21 mouse cellular contexts compared by ENCODE assay signal in genomic region chr8:106521845-106522244, GRCm38 (mm10). TPM values are rescaled to one million over a fixed set of nuclear protein-coding genes. Genes with fewer than 3 reads are reported as not detected.
A peak's percentile ranks its signal among the peaks of the same experiment; 100 is the strongest.
DNase-seq lines count a peak whose midpoint lies in the region; ATAC-seq lines count a peak whose summit lies in the region.
"Had no signal": no experiment of that assay in that cellular context is flagged by ENCODE, and none has a peak within 500 bp of the region (broad histone marks: within the 10 kb centered on the region; RNA-seq: fewer than 3 reads in every experiment).

No protein-coding gene starts in this region.

- peak overlapping the region; percentile 75 for H3K27ac ChIP-seq in heart, embryonic 16.5 days (ENCODE audit: low read length)
- 0 out of 2 replicates have a peak overlapping the region, but pooled peaks have one; percentile 12 for H3K27ac ChIP-seq in lung, embryonic 15.5 days
- H3K27ac ChIP-seq in intestine, embryonic 15.5 days = peak overlapping the region; percentile 78
- H3K27ac ChIP-seq in stomach, embryonic 16.5 days (ENCODE audit: low read length) = peak overlapping the region; percentile 84
- H3K27ac ChIP-seq: forebrain, embryonic 10.5 days; macrophage; midbrain, embryonic 15.5 days had no signal

- 0 out of 2 replicates have a peak overlapping the region, but pooled peaks have one; percentile 4 for H3K4me2 ChIP-seq in heart, embryonic 16.5 days (ENCODE audit: low read depth, low read length)
- no peak overlapping the region for H3K4me2 ChIP-seq in lung, embryonic 15.5 days
- no peak overlapping the region for H3K4me2 ChIP-seq in intestine, embryonic 15.5 days (replicated peaks)
- peak overlapping the region; percentile 13 for H3K4me2 ChIP-seq in stomach, embryonic 16.5 days (ENCODE audit: low read depth, low read length)
- H3K4me2 ChIP-seq: liver, embryonic 13.5 days; midbrain, embryonic 15.5 days had no signal

- no peak overlapping the region for H3K9ac ChIP-seq in heart, embryonic 16.5 days (ENCODE audit: low read length)
- no peak overlapping the region for H3K9ac ChIP-seq in lung, embryonic 15.5 days
- no peak overlapping the region for H3K9ac ChIP-seq in intestine, embryonic 15.5 days
- H3K9ac ChIP-seq in stomach, embryonic 16.5 days (ENCODE audit: low read length) = no peak overlapping the region
- H3K9ac ChIP-seq: liver, embryonic 13.5 days; midbrain, embryonic 15.5 days had no signal

- no peak overlapping the region for H3K4me3 ChIP-seq in heart, embryonic 16.5 days (ENCODE audit: low read length)
- no peak overlapping the region for H3K4me3 ChIP-seq in lung, embryonic 15.5 days
- no peak overlapping the region for H3K4me3 ChIP-seq in intestine, embryonic 15.5 days (replicated peaks)
- H3K4me3 ChIP-seq in stomach, embryonic 16.5 days (replicated peaks; ENCODE audit: low read length) = no peak overlapping the region
- H3K4me3 ChIP-seq: forebrain, embryonic 10.5 days; liver, embryonic 13.5 days; midbrain, embryonic 15.5 days had no signal

- WGBS in heart, embryonic 16.5 days = 31% methylated on average over 9 of the region's 9 CpGs
- 29% methylated on average over 9 of the region's 9 CpGs for WGBS in lung, embryonic 15.5 days
- WGBS in intestine, embryonic 15.5 days = 28% methylated on average over 9 of the region's 9 CpGs
- WGBS in stomach, embryonic 16.5 days = 28% methylated on average over 9 of the region's 9 CpGs

- H3K27me3 ChIP-seq in heart, embryonic 16.5 days (ENCODE audit: control insufficient read depth, insufficient read depth, low read length) = no peaks in the 10 kb centered on the region
- H3K27me3 ChIP-seq in lung, embryonic 15.5 days = no peaks in the 10 kb centered on the region
- H3K27me3 ChIP-seq in intestine, embryonic 15.5 days (replicated peaks) = no peaks in the 10 kb centered on the region
- no peaks in the 10 kb centered on the region for H3K27me3 ChIP-seq in stomach, embryonic 16.5 days (ENCODE audit: control insufficient read depth, insufficient read depth, low read length)
- H3K27me3 ChIP-seq: CH12.LX; liver, embryonic 13.5 days; midbrain, embryonic 15.5 days; Patski had no signal

- no peaks in the 10 kb centered on the region for H3K9me3 ChIP-seq in heart, embryonic 16.5 days (replicated peaks; ENCODE audit: control insufficient read depth, low read length)
- H3K9me3 ChIP-seq in lung, embryonic 15.5 days = no peaks in the 10 kb centered on the region
- no peaks in the 10 kb centered on the region for H3K9me3 ChIP-seq in intestine, embryonic 15.5 days
- H3K9me3 ChIP-seq in stomach, embryonic 16.5 days (replicated peaks; ENCODE audit: control insufficient read depth, low read length) = no peaks in the 10 kb centered on the region
- H3K9me3 ChIP-seq: forebrain, embryonic 10.5 days; liver, embryonic 13.5 days; midbrain, embryonic 15.5 days had no signal

- peaks cover 47% of the 10 kb centered on the region for H3K4me1 ChIP-seq in heart, embryonic 16.5 days (ENCODE audit: control insufficient read depth, insufficient read depth, low read length)
- peaks cover 20% of the 10 kb centered on the region; the same call in 1 of the 2 replicates for H3K4me1 ChIP-seq in lung, embryonic 15.5 days
- H3K4me1 ChIP-seq in intestine, embryonic 15.5 days (replicated peaks) = peaks cover 17% of the 10 kb centered on the region
- H3K4me1 ChIP-seq in stomach, embryonic 16.5 days (ENCODE audit: control insufficient read depth, insufficient read depth, low read length) = peaks cover 21% of the 10 kb centered on the region
- H3K4me1 ChIP-seq: liver, embryonic 13.5 days; midbrain, embryonic 15.5 days had no signal

- no peak for ATAC-seq in heart, embryonic 16.5 days (replicated peaks; ENCODE audit: extremely low read depth, insufficient read depth, low FRiP score)
- ATAC-seq in lung, embryonic 15.5 days (ENCODE audit: borderline replicate concordance, extremely low read depth, low FRiP score, low TSS enrichment) = no peak
- peak; percentile 72 for ATAC-seq in intestine, embryonic 15.5 days
- peak; percentile 80 for ATAC-seq in stomach, embryonic 16.5 days (ENCODE audit: insufficient read depth, low FRiP score)
- ATAC-seq: hindbrain, embryonic 16.5 days; midbrain, embryonic 15.5 days; Patski had no signal

- no peak for DNase-seq in heart, adult 18-20 months
- DNase-seq in lung, postnatal 14 days = no peak
- DNase-seq in right cerebral cortex, postnatal 4 days = no peak
- DNase-seq in adrenal gland, adult 2 months = no peak
- DNase-seq: cerebellum, adult 11-12 months; liver, embryonic 13.5 days had no signal

- H3K36me3 ChIP-seq in heart, embryonic 16.5 days (ENCODE audit: control insufficient read depth, insufficient read depth) = no peaks in the 10 kb centered on the region; the same call in 1 of the 2 replicates
- no peaks in the 10 kb centered on the region for H3K36me3 ChIP-seq in lung, embryonic 15.5 days
- H3K36me3 ChIP-seq in intestine, embryonic 15.5 days = no peaks in the 10 kb centered on the region
- no peaks in the 10 kb centered on the region for H3K36me3 ChIP-seq in stomach, embryonic 16.5 days (ENCODE audit: control insufficient read depth, insufficient read depth, low read length)
- H3K36me3 ChIP-seq: forebrain, embryonic 10.5 days; liver, embryonic 13.5 days; midbrain, embryonic 15.5 days had no signal

RNA-seq across cellular contexts. Expression of gene Cdh3, which starts 11.2 kb away (rescaled TPM):
- polyA plus RNA-seq in heart, embryonic 16.5 days (2015; fragmentation: Nextera tagmentation; extraction: Ambion mirVana) = 15.0 and 17.3 TPM in 2 replicates
- under 1 TPM; 0.35 to 0.93 TPM for total RNA-seq in heart, adult 18-20 months (2021)
- polyA plus RNA-seq in lung, embryonic 15.5 days (2015; fragmentation: Nextera tagmentation; extraction: Ambion mirVana) = 20.2 and 22.1 TPM in 2 replicates
- polyA plus RNA-seq in intestine, embryonic 15.5 days (2015; fragmentation: Nextera tagmentation; extraction: Ambion mirVana) = 16.2 and 17.5 TPM in 2 replicates
- polyA plus RNA-seq in stomach, embryonic 16.5 days (2015; fragmentation: Nextera tagmentation; extraction: Ambion mirVana) = 16.7 and 16.8 TPM in 2 replicates
- total RNA-seq in adrenal gland, adult 2 months (2021) = under 1 TPM; 0.55 to 0.93 TPM
- 0.19 and 0.30 TPM in 2 replicates for polyA plus RNA-seq in adrenal gland, adult 2 months (2012; rRNA removed)
- total RNA-seq: CH12.LX; common myeloid progenitor, adult 5-6 weeks had no signal
- polyA plus RNA-seq: macrophage had no signal

RNA-seq across cellular contexts. Expression of gene 6030452D12Rik, which starts 21.5 kb away (rescaled TPM):
- polyA plus RNA-seq in heart, embryonic 16.5 days (2015; fragmentation: Nextera tagmentation; extraction: Ambion mirVana) = not detected in 2 replicates
- not detected for total RNA-seq in heart, adult 18-20 months (2021)
- polyA plus RNA-seq in lung, embryonic 15.5 days (2015; fragmentation: Nextera tagmentation; extraction: Ambion mirVana) = not detected in 2 replicates
- polyA plus RNA-seq in intestine, embryonic 15.5 days (2015; fragmentation: Nextera tagmentation; extraction: Ambion mirVana) = not detected in 2 replicates
- polyA plus RNA-seq in stomach, embryonic 16.5 days (2015; fragmentation: Nextera tagmentation; extraction: Ambion mirVana) = not detected in 2 replicates
- total RNA-seq in adrenal gland, adult 2 months (2021) = not detected
- polyA plus RNA-seq in adrenal gland, adult 2 months (2012; rRNA removed) = not detected in 2 replicates
- total RNA-seq: CH12.LX; common myeloid progenitor, adult 5-6 weeks; left cerebral cortex, adult 18-20 months had no signal
- polyA plus RNA-seq: forebrain, embryonic 10.5 days; gonadal fat pad, adult 2 months; hindbrain, embryonic 16.5 days; liver, embryonic 13.5 days; macrophage; midbrain, embryonic 15.5 days; neural tube, embryonic 11.5 days; Patski; small intestine, adult 2 months had no signal

RNA-seq across cellular contexts. Expression of gene Gm10073, which starts 51.4 kb away (rescaled TPM):
- 6.8 and 24.5 TPM in 2 replicates for polyA plus RNA-seq in heart, embryonic 16.5 days (2015; fragmentation: Nextera tagmentation; extraction: Ambion mirVana)
- 100 to 1,000 TPM; 123 to 131 TPM for total RNA-seq in heart, adult 18-20 months (2021)
- polyA plus RNA-seq in lung, embryonic 15.5 days (2015; fragmentation: Nextera tagmentation; extraction: Ambion mirVana) = 8.3 and 9.0 TPM in 2 replicates
- polyA plus RNA-seq in intestine, embryonic 15.5 days (2015; fragmentation: Nextera tagmentation; extraction: Ambion mirVana) = 15.5 and 20.2 TPM in 2 replicates
- polyA plus RNA-seq in stomach, embryonic 16.5 days (2015; fragmentation: Nextera tagmentation; extraction: Ambion mirVana) = 13.4 and 26.5 TPM in 2 replicates
- 100 to 1,000 TPM in 1 of 2 experiments, 10 to 100 TPM in 1; 71.9 to 145 TPM for total RNA-seq in adrenal gland, adult 2 months (2021)
- polyA plus RNA-seq in adrenal gland, adult 2 months (2012; rRNA removed) = 50.1 and 65.3 TPM in 2 replicates

Comparison
In these comparisons a context has a peak if more than half of its experiments do, and no peak if none do; other contexts are left out.
1. ATAC-seq: peak in intestine, embryonic 15.5 days (single experiment) and stomach, embryonic 16.5 days (single experiment); none in heart, embryonic 16.5 days (single experiment) and lung, embryonic 15.5 days (single experiment).
2. H3K27ac ChIP-seq: peak in every context shown above with its lines; median percentile 84 in stomach, embryonic 16.5 days; 78 in intestine, embryonic 15.5 days; 75 in heart, embryonic 16.5 days; 12 in lung, embryonic 15.5 days.
3. H3K4me2 ChIP-seq: peak in heart, embryonic 16.5 days (single experiment) and stomach, embryonic 16.5 days (single experiment); none in lung, embryonic 15.5 days (single experiment) and intestine, embryonic 15.5 days (single experiment).
4. RNA of gene Cdh3, which starts 11.2 kb away (polyA plus RNA-seq): 20.2 to 22.1 TPM in lung, embryonic 15.5 days, 16.2 to 17.5 TPM in intestine, embryonic 15.5 days, 16.7 to 16.8 TPM in stomach, embryonic 16.5 days and 15.0 to 17.3 TPM in heart, embryonic 16.5 days; 0.19 to 0.30 TPM in adrenal gland, adult 2 months; every median in the first group is over 10 times any median in the second.